29 mouse cellular contexts compared by ENCODE assay signal in genomic region chr11:7289242-7289938, GRCm38 (mm10).
DNase-seq lines count a peak whose midpoint lies in the region; ATAC-seq lines count a peak whose summit lies in the region.
"Had no signal": no experiment of that assay in that cellular context is flagged by ENCODE, and none has a peak within 500 bp of the region (broad histone marks: within the 10 kb centered on the region; RNA-seq: fewer than 3 reads in every experiment).

No protein-coding gene starts in this region.

- WGBS in forebrain, embryonic 13.5 days, result 88% methylated on average over 8 of the region's 8 CpGs
- 90% methylated on average over 8 of the region's 8 CpGs for WGBS in forebrain, embryonic 12.5 days
- 79% methylated on average over 8 of the region's 8 CpGs for WGBS in liver, embryonic 11.5 days

- no peaks in the 10 kb centered on the region for H3K9me3 ChIP-seq in forebrain, embryonic 13.5 days (replicated peaks)
- H3K9me3 ChIP-seq in forebrain, embryonic 12.5 days, result no peaks in the 10 kb centered on the region
- no peaks in the 10 kb centered on the region for H3K9me3 ChIP-seq in liver, embryonic 11.5 days (ENCODE audit: control insufficient read depth, low read length)
- H3K9me3 ChIP-seq: embryonic facial prominence, embryonic 13.5 days; hindbrain, embryonic 13.5 days; limb, embryonic 12.5 days; midbrain, embryonic 12.5 days; neural tube, embryonic 13.5 days had no signal

- no peaks in the 10 kb centered on the region for H3K4me1 ChIP-seq in forebrain, embryonic 13.5 days
- H3K4me1 ChIP-seq in forebrain, embryonic 12.5 days, result no peaks in the 10 kb centered on the region
- no peaks in the 10 kb centered on the region for H3K4me1 ChIP-seq in liver, embryonic 11.5 days (replicated peaks; ENCODE audit: control insufficient read depth, insufficient read depth, low read length)
- H3K4me1 ChIP-seq: hindbrain, embryonic 13.5 days; midbrain, embryonic 12.5 days; neural tube, embryonic 13.5 days had no signal

- H3K4me3 ChIP-seq in forebrain, embryonic 13.5 days, result no peak overlapping the region
- no peak overlapping the region for H3K4me3 ChIP-seq in forebrain, embryonic 12.5 days (replicated peaks)
- H3K4me3 ChIP-seq in liver, embryonic 11.5 days (ENCODE audit: low read depth, low read length), result no peak overlapping the region
- H3K4me3 ChIP-seq: embryonic facial prominence, embryonic 13.5 days; erythroblast, embryonic 14.5 days; hindbrain, embryonic 13.5 days; limb, embryonic 12.5 days; midbrain, embryonic 12.5 days; neural tube, embryonic 13.5 days had no signal

- no peaks in the 10 kb centered on the region for H3K36me3 ChIP-seq in forebrain, embryonic 13.5 days (ENCODE audit: poor library complexity, severe bottlenecking)
- H3K36me3 ChIP-seq in forebrain, embryonic 12.5 days (replicated peaks), result no peaks in the 10 kb centered on the region
- no peaks in the 10 kb centered on the region for H3K36me3 ChIP-seq in liver, embryonic 11.5 days (ENCODE audit: control insufficient read depth, insufficient read depth, low read length)
- H3K36me3 ChIP-seq: embryonic facial prominence, embryonic 13.5 days; hindbrain, embryonic 13.5 days; limb, embryonic 12.5 days; midbrain, embryonic 12.5 days; neural tube, embryonic 13.5 days had no signal

- H3K9ac ChIP-seq in forebrain, embryonic 13.5 days, result no peak overlapping the region
- H3K9ac ChIP-seq in forebrain, embryonic 12.5 days, result no peak overlapping the region
- H3K9ac ChIP-seq in liver, embryonic 11.5 days (ENCODE audit: low read depth, low read length), result no peak overlapping the region
- H3K9ac ChIP-seq: embryonic facial prominence, embryonic 13.5 days; hindbrain, embryonic 13.5 days; limb, embryonic 12.5 days; midbrain, embryonic 12.5 days; neural tube, embryonic 13.5 days had no signal

- ATAC-seq in forebrain, embryonic 13.5 days, result peak; percentile 89; the same call in 1 of the 2 replicates
- ATAC-seq in forebrain, embryonic 12.5 days (ENCODE audit: low FRiP score), result no peak
- no peak for ATAC-seq in liver, embryonic 11.5 days (replicated peaks; ENCODE audit: low FRiP score)
- ATAC-seq: Patski had no signal

- H3K27me3 ChIP-seq in forebrain, embryonic 13.5 days, result no peaks in the 10 kb centered on the region
- H3K27me3 ChIP-seq in forebrain, embryonic 12.5 days, result no peaks in the 10 kb centered on the region
- no peaks in the 10 kb centered on the region for H3K27me3 ChIP-seq in liver, embryonic 11.5 days (replicated peaks; ENCODE audit: control insufficient read depth, insufficient read depth, low read length)
- H3K27me3 ChIP-seq: embryonic facial prominence, embryonic 13.5 days; hindbrain, embryonic 13.5 days; limb, embryonic 12.5 days; midbrain, embryonic 12.5 days; neural tube, embryonic 13.5 days had no signal

- H3K4me2 ChIP-seq in forebrain, embryonic 13.5 days, result no peak overlapping the region
- no peak overlapping the region for H3K4me2 ChIP-seq in forebrain, embryonic 12.5 days
- no peak overlapping the region for H3K4me2 ChIP-seq in liver, embryonic 11.5 days
- H3K4me2 ChIP-seq: embryonic facial prominence, embryonic 13.5 days; heart, embryonic 11.5 days; hindbrain, embryonic 13.5 days; limb, embryonic 12.5 days; midbrain, embryonic 12.5 days; neural tube, embryonic 13.5 days had no signal

- DNase-seq in layer of hippocampus, adult 11-12 months (ENCODE audit: low spot score), result peak; percentile 8
- DNase-seq in layer of hippocampus, adult 9-10 months (ENCODE audit: low spot score), result no peak
- peak; percentile 55 for DNase-seq in brain, embryonic 18.5 days (ENCODE audit: low read depth, low spot score)
- DNase-seq in layer of hippocampus, postnatal 10 days (ENCODE audit: low spot score in 2 of 2), result peak; percentile 6 to 27
- DNase-seq in urinary bladder, postnatal 10 days (ENCODE audit: low spot score), result no peak
- no peak for DNase-seq in liver, embryonic 11.5 days (ENCODE audit: low spot score)
- DNase-seq: adrenal gland, postnatal 10 days; cerebellum, adult 8-10 months; gastrocnemius, postnatal 25 days; heart, adult 18-20 months; heart, postnatal 36 days; kidney, adult 2 months; kidney, postnatal 4 days; lung, postnatal 36 days; right cerebral cortex, postnatal 4 days; thymus, adult 2 months; thymus, postnatal 36 days had no signal

- H3K27ac ChIP-seq in forebrain, embryonic 13.5 days, result no peak overlapping the region
- no peak overlapping the region for H3K27ac ChIP-seq in forebrain, embryonic 12.5 days
- H3K27ac ChIP-seq in liver, embryonic 11.5 days (ENCODE audit: low read depth, low read length), result no peak overlapping the region
- H3K27ac ChIP-seq: embryonic facial prominence, embryonic 13.5 days; hindbrain, embryonic 13.5 days; kidney, postnatal 0 days; limb, embryonic 12.5 days; midbrain, embryonic 12.5 days; neural tube, embryonic 13.5 days; stomach, postnatal 0 days had no signal

Comparison
In these comparisons a context has a peak if more than half of its experiments do, and no peak if none do; other contexts are left out.
1. DNase-seq: peak in layer of hippocampus, adult 11-12 months (single experiment), brain, embryonic 18.5 days (single experiment) and layer of hippocampus, postnatal 10 days (2 of 2); none in layer of hippocampus, adult 9-10 months (single experiment), urinary bladder, postnatal 10 days (single experiment) and liver, embryonic 11.5 days (single experiment).